ENCODE assay signal across 8 mouse cellular contexts in genomic region chr2:32132567-32132992, GRCm38 (mm10). TPM values are rescaled to one million over a fixed set of nuclear protein-coding genes. Genes with fewer than 3 reads are reported as not detected.
DNase-seq lines count a peak whose midpoint lies in the region; ATAC-seq and TF ChIP-seq lines count a peak whose summit lies in the region.

No protein-coding gene starts in this region.

- peak; percentile 81 for DNase-seq in left cerebral cortex, postnatal 4 days
- DNase-seq in left cerebral cortex, adult 2 months (ENCODE audit: extremely low spot score in 1 of 2, low spot score in 2 of 2), result no peak
- peak; percentile 86 for DNase-seq in adrenal gland, postnatal 14 days
- peak; percentile 75 to 80 for DNase-seq in gastrocnemius, adult 8-10 months (ENCODE audit: low spot score in 2 of 2)
- peak; percentile 87 for DNase-seq in stomach, postnatal 0 days (ENCODE audit: low spot score)
- no peak for DNase-seq in layer of hippocampus, adult 2 months (ENCODE audit: low spot score in 2 of 2)

- peaks cover 13% of the 10 kb centered on the region; the same call in 1 of the 2 replicates for H3K4me1 ChIP-seq in kidney, embryonic 16.5 days (ENCODE audit: insufficient read depth, low read length)
- H3K4me1 ChIP-seq in stomach, postnatal 0 days (replicated peaks; ENCODE audit: control insufficient read depth, insufficient read depth), result no peaks in the 10 kb centered on the region

- no peaks in the 10 kb centered on the region for H3K27me3 ChIP-seq in kidney, embryonic 16.5 days (ENCODE audit: insufficient read depth, low read length)
- H3K27me3 ChIP-seq in stomach, postnatal 0 days (ENCODE audit: control insufficient read depth, insufficient read depth, low read length), result no peaks in the 10 kb centered on the region

- no peak; the same call in 1 of the 2 replicates for ATAC-seq in kidney, embryonic 16.5 days (ENCODE audit: low FRiP score, low TSS enrichment)
- peak; percentile 73 for ATAC-seq in megakaryocyte, adult 5-6 weeks (ENCODE audit: poor library complexity, severe bottlenecking)
- peak; percentile 41; the same call in 1 of the 2 replicates for ATAC-seq in stomach, postnatal 0 days (ENCODE audit: low FRiP score, low TSS enrichment)

- no peaks in the 10 kb centered on the region for H3K9me3 ChIP-seq in kidney, embryonic 16.5 days (ENCODE audit: low read length)
- no peaks in the 10 kb centered on the region for H3K9me3 ChIP-seq in stomach, postnatal 0 days (ENCODE audit: control insufficient read depth, low read length)

- no peak for TF ChIP-seq CTCF in left cerebral cortex, adult 2 months (IDR thresholded peaks at IDR 0.05)
- TF ChIP-seq CTCF in stomach, postnatal 0 days (IDR thresholded peaks at IDR 0.05; ENCODE audit: low read depth), result no peak
- TF ChIP-seq CTCF in layer of hippocampus, adult 2 months (conservative IDR thresholded peaks at IDR 0.05), result no peak

- 1% methylated on average over 12 of the region's 12 CpGs for WGBS in kidney, embryonic 16.5 days
- 4% methylated on average over 9 of the region's 12 CpGs for WGBS in stomach, postnatal 0 days

- no peak overlapping the region for H3K4me3 ChIP-seq in left cerebral cortex, adult 2 months
- no peak overlapping the region for H3K4me3 ChIP-seq in kidney, embryonic 16.5 days (ENCODE audit: low read length)
- H3K4me3 ChIP-seq in stomach, postnatal 0 days (ENCODE audit: low read depth, low read length), result no peak overlapping the region
- no peak overlapping the region for H3K4me3 ChIP-seq in layer of hippocampus, adult 2 months

- TF ChIP-seq EP300 in stomach, postnatal 0 days (optimal IDR thresholded peaks at IDR 0.05), result no peak

- no peak overlapping the region for H3K27ac ChIP-seq in left cerebral cortex, adult 2 months
- H3K27ac ChIP-seq in kidney, embryonic 16.5 days (ENCODE audit: low read length), result no peak overlapping the region
- no peak overlapping the region for H3K27ac ChIP-seq in stomach, postnatal 0 days (replicated peaks)
- H3K27ac ChIP-seq in layer of hippocampus, adult 2 months, result no peak overlapping the region

- H3K36me3 ChIP-seq in kidney, embryonic 16.5 days (ENCODE audit: insufficient read depth, low read length), result no peaks in the 10 kb centered on the region
- no peaks in the 10 kb centered on the region for H3K36me3 ChIP-seq in stomach, postnatal 0 days (ENCODE audit: control insufficient read depth, insufficient read depth, low read length)

- intact Hi-C loops in left cerebral cortex, postnatal 4 days (cut with DNase I), result loop anchor here (5.0 kb wide), 1 partner anchor 85 kb away; no protein-coding TSS in a partner anchor
- intact Hi-C loops in left cerebral cortex, adult 2 months (cut with DNase I), result loop anchor here (5.0 kb wide), 3 partner anchors 50 to 155 kb away; partner anchors contain the start of genes Fam78a, Golga2 and Swi5

- H3K9ac ChIP-seq in kidney, embryonic 16.5 days (replicated peaks; ENCODE audit: low read length), result no peak overlapping the region
- H3K9ac ChIP-seq in stomach, postnatal 0 days (ENCODE audit: low read length), result no peak overlapping the region

- H3K4me2 ChIP-seq in kidney, embryonic 16.5 days (replicated peaks; ENCODE audit: low read depth, low read length), result 0 out of 2 replicates have a peak overlapping the region, but pooled peaks have one; percentile 8
- 0 out of 2 replicates have a peak overlapping the region, but pooled peaks have one; percentile 8 for H3K4me2 ChIP-seq in stomach, postnatal 0 days (replicated peaks; ENCODE audit: low read depth)

RNA-seq across cellular contexts. Expression of gene Prrc2b, which starts 18.3 kb away (rescaled TPM):
- total RNA-seq in left cerebral cortex, postnatal 4 days (2021), result 100 to 1,000 TPM; 327 to 335 TPM
- 100 to 1,000 TPM; 268 to 280 TPM for total RNA-seq in left cerebral cortex, adult 2 months (2021)
- 86.4 and 91.3 TPM in 2 replicates for total RNA-seq in adrenal gland, postnatal 14 days (2021)
- total RNA-seq in gastrocnemius, adult 8-10 months (2022), result 10 to 100 TPM; 81.0 to 90.8 (median 85.9) TPM
- polyA plus RNA-seq in kidney, embryonic 16.5 days (2015; fragmentation: Nextera tagmentation; extraction: Ambion mirVana), result 30.3 and 30.4 TPM in 2 replicates
- total RNA-seq in megakaryocyte, adult 5-6 weeks (2015), result 26.9 and 27.2 TPM in 2 replicates
- 11.5 and 13.9 TPM in 2 replicates for total RNA-seq in megakaryocyte, adult 5-6 weeks (2017)
- polyA plus RNA-seq in stomach, postnatal 0 days (2015; fragmentation: Nextera tagmentation; extraction: Ambion mirVana), result 18.7 and 21.6 TPM in 2 replicates
- total RNA-seq in layer of hippocampus, adult 2 months (2021), result 100 to 1,000 TPM; 288 to 305 TPM

RNA-seq across cellular contexts. Expression of gene Plpp7, which starts 37.3 kb away (rescaled TPM):
- total RNA-seq in left cerebral cortex, postnatal 4 days (2021), result 10 to 100 TPM; 18.1 to 18.3 TPM
- 10 to 100 TPM; 26.8 to 29.3 TPM for total RNA-seq in left cerebral cortex, adult 2 months (2021)
- total RNA-seq in adrenal gland, postnatal 14 days (2021), result 3.0 and 3.6 TPM in 2 replicates
- total RNA-seq in gastrocnemius, adult 8-10 months (2022), result 100 to 1,000 TPM in 3 of 4 experiments, 10 to 100 TPM in 1; 99.5 to 130 (median 113) TPM
- polyA plus RNA-seq in kidney, embryonic 16.5 days (2015; fragmentation: Nextera tagmentation; extraction: Ambion mirVana), result 6.8 and 7.8 TPM in 2 replicates
- total RNA-seq in megakaryocyte, adult 5-6 weeks (2015), result 0.14 and 0.33 TPM in 2 replicates
- 0.24 and 1.2 TPM in 2 replicates for total RNA-seq in megakaryocyte, adult 5-6 weeks (2017)
- polyA plus RNA-seq in stomach, postnatal 0 days (2015; fragmentation: Nextera tagmentation; extraction: Ambion mirVana), result 2.6 and 2.8 TPM in 2 replicates
- total RNA-seq in layer of hippocampus, adult 2 months (2021), result 10 to 100 TPM; 20.2 to 21.8 TPM

RNA-seq across cellular contexts. Expression of gene Fam78a, which starts 47.9 kb away (rescaled TPM):
- under 1 TPM; 0.70 to 0.92 TPM for total RNA-seq in left cerebral cortex, postnatal 4 days (2021)
- 1 to 10 TPM; 9.0 to 9.7 TPM for total RNA-seq in left cerebral cortex, adult 2 months (2021)
- total RNA-seq in adrenal gland, postnatal 14 days (2021), result 3.0 and 10.0 TPM in 2 replicates
- total RNA-seq in gastrocnemius, adult 8-10 months (2022), result 10 to 100 TPM; 10.8 to 17.5 (median 14.9) TPM
- polyA plus RNA-seq in kidney, embryonic 16.5 days (2015; fragmentation: Nextera tagmentation; extraction: Ambion mirVana), result 1.6 and 1.8 TPM in 2 replicates
- total RNA-seq in megakaryocyte, adult 5-6 weeks (2015), result 14.4 and 14.7 TPM in 2 replicates
- 11.7 and 13.1 TPM in 2 replicates for total RNA-seq in megakaryocyte, adult 5-6 weeks (2017)
- polyA plus RNA-seq in stomach, postnatal 0 days (2015; fragmentation: Nextera tagmentation; extraction: Ambion mirVana), result 0.46 and 0.67 TPM in 2 replicates
- total RNA-seq in layer of hippocampus, adult 2 months (2021), result 1 to 10 TPM; 3.6 to 6.0 TPM

Comparison
In these comparisons a context has a peak if more than half of its experiments do, and no peak if none do; other contexts are left out.
1. DNase-seq: peak in left cerebral cortex, postnatal 4 days (single experiment), adrenal gland, postnatal 14 days (single experiment), gastrocnemius, adult 8-10 months (2 of 2) and stomach, postnatal 0 days (single experiment); none in left cerebral cortex, adult 2 months (0 of 2) and layer of hippocampus, adult 2 months (0 of 2).